ENCODE assay signal across 13 mouse cellular contexts in genomic region chr4:101155541-101155940, GRCm38 (mm10).
A peak's percentile ranks its signal among the peaks of the same experiment; 100 is the strongest.
DNase-seq lines count a peak whose midpoint lies in the region; ATAC-seq and TF ChIP-seq lines count a peak whose summit lies in the region.
"Had no signal": no experiment of that assay in that cellular context is flagged by ENCODE, and none has a peak within 500 bp of the region (broad histone marks: within the 10 kb centered on the region; RNA-seq: fewer than 3 reads in every experiment).

No protein-coding gene starts in this region.

- peak; percentile 49 for TF ChIP-seq EP300 in liver, embryonic 14.5 days (IDR thresholded peaks at IDR 0.05; ENCODE audit: low read depth)
- no peak for TF ChIP-seq EP300 in stomach, postnatal 0 days (optimal IDR thresholded peaks at IDR 0.05)

- peaks cover 37% of the 10 kb centered on the region for H3K36me3 ChIP-seq in liver, embryonic 14.5 days (replicated peaks; ENCODE audit: control insufficient read depth, insufficient read depth, low read depth)
- H3K36me3 ChIP-seq in stomach, postnatal 0 days (ENCODE audit: control insufficient read depth, insufficient read depth, low read length) = peaks cover 32% of the 10 kb centered on the region

- 22% methylated on average over 4 of the region's 4 CpGs for WGBS in liver, embryonic 14.5 days (ENCODE audit: insufficient replicate concordance)
- 83% methylated on average over 4 of the region's 4 CpGs for WGBS in stomach, postnatal 0 days

- H3K9me3 ChIP-seq in liver, embryonic 14.5 days (ENCODE audit: control insufficient read depth, low read length) = no peaks in the 10 kb centered on the region
- H3K9me3 ChIP-seq in stomach, postnatal 0 days (ENCODE audit: control insufficient read depth, low read length) = no peaks in the 10 kb centered on the region
- H3K9me3 ChIP-seq: forebrain, embryonic 10.5 days; limb, embryonic 12.5 days; megakaryocyte, embryonic 14.5 days had no signal

- H3K4me3 ChIP-seq in liver, embryonic 14.5 days (ENCODE audit: insufficient read depth in 1 of 2, low read depth in 2 of 2, low read length in 2 of 2) = no peak overlapping the region
- no peak overlapping the region for H3K4me3 ChIP-seq in stomach, postnatal 0 days (ENCODE audit: low read depth, low read length)
- H3K4me3 ChIP-seq: forebrain, embryonic 10.5 days; limb, embryonic 12.5 days had no signal

- no peak overlapping the region for H3K27ac ChIP-seq in liver, embryonic 14.5 days
- H3K27ac ChIP-seq in stomach, postnatal 0 days (replicated peaks) = no peak overlapping the region
- H3K27ac ChIP-seq: forebrain, embryonic 10.5 days; limb, embryonic 12.5 days had no signal

- no peaks in the 10 kb centered on the region for H3K27me3 ChIP-seq in liver, embryonic 14.5 days (ENCODE audit: control insufficient read depth, insufficient read depth, low read length)
- H3K27me3 ChIP-seq in stomach, postnatal 0 days (ENCODE audit: control insufficient read depth, insufficient read depth, low read length) = no peaks in the 10 kb centered on the region
- H3K27me3 ChIP-seq: limb, embryonic 12.5 days; megakaryocyte, embryonic 14.5 days had no signal

- no peak overlapping the region for H3K9ac ChIP-seq in liver, embryonic 14.5 days (replicated peaks)
- H3K9ac ChIP-seq in stomach, postnatal 0 days (ENCODE audit: low read length) = no peak overlapping the region
- H3K9ac ChIP-seq: limb, embryonic 12.5 days had no signal

- H3K4me1 ChIP-seq in liver, embryonic 14.5 days (replicated peaks; ENCODE audit: control insufficient read depth in 2 of 2, insufficient read depth in 2 of 2, low read length in 1 of 2) = peaks cover 10 to 14% of the 10 kb centered on the region in 2 experiments
- H3K4me1 ChIP-seq in stomach, postnatal 0 days (replicated peaks; ENCODE audit: control insufficient read depth, insufficient read depth) = no peaks in the 10 kb centered on the region
- H3K4me1 ChIP-seq: forebrain, embryonic 10.5 days had no signal

- H3K4me2 ChIP-seq in liver, embryonic 14.5 days (ENCODE audit: low read depth) = peak overlapping the region; percentile 4
- H3K4me2 ChIP-seq in stomach, postnatal 0 days (replicated peaks; ENCODE audit: low read depth) = no peak overlapping the region
- H3K4me2 ChIP-seq: limb, embryonic 12.5 days had no signal

- TF ChIP-seq CTCF in liver, embryonic 14.5 days (IDR thresholded peaks at IDR 0.05; ENCODE audit: low read depth) = no peak
- TF ChIP-seq CTCF in stomach, postnatal 0 days (IDR thresholded peaks at IDR 0.05; ENCODE audit: low read depth) = no peak

- peak; percentile 92 for ATAC-seq in liver, embryonic 14.5 days (ENCODE audit: insufficient read depth)
- ATAC-seq in stomach, postnatal 0 days (ENCODE audit: low FRiP score, low TSS enrichment) = 0 out of 2 replicates have a peak, but pooled peaks have one; percentile 28

- DNase-seq in spleen, postnatal 36 days (ENCODE audit: low spot score in 2 of 2) = peak; percentile 36 to 38
- DNase-seq in spleen, postnatal 4 days (ENCODE audit: low spot score in 2 of 2) = no peak
- DNase-seq in c-Kit-positive CD71-positive TER-119-positive erythroid progenitor cells, embryonic 14.5 days (ENCODE audit: low spot score) = peak; percentile 54
- DNase-seq in liver, embryonic 14.5 days (ENCODE audit: low read depth in 3 of 3, low spot score in 3 of 3) = peak; percentile 37 to 51 (median 42)
- no peak for DNase-seq in stomach, postnatal 0 days (ENCODE audit: low spot score)
- no peak for DNase-seq in cerebellum, postnatal 4 days (ENCODE audit: low spot score in 2 of 2)
- no peak for DNase-seq in urinary bladder, postnatal 36 days (ENCODE audit: low spot score in 2 of 2)
- no peak for DNase-seq in retina, postnatal 1 day
- DNase-seq: gastrocnemius, postnatal 14 days; right cerebral cortex, postnatal 14 days had no signal

Comparison
In these comparisons a context has a peak if more than half of its experiments do, and no peak if none do; other contexts are left out.
1. DNase-seq: peak in spleen, postnatal 36 days (2 of 2), c-Kit-positive CD71-positive TER-119-positive erythroid progenitor cells, embryonic 14.5 days (single experiment) and liver, embryonic 14.5 days (3 of 3); none in spleen, postnatal 4 days (0 of 2), stomach, postnatal 0 days (single experiment), cerebellum, postnatal 4 days (0 of 2), urinary bladder, postnatal 36 days (0 of 2) and retina, postnatal 1 day (single experiment).